Mouse (Mus musculus): ENCODE measurements around the gene 6430548M08Rik.

DNA sequence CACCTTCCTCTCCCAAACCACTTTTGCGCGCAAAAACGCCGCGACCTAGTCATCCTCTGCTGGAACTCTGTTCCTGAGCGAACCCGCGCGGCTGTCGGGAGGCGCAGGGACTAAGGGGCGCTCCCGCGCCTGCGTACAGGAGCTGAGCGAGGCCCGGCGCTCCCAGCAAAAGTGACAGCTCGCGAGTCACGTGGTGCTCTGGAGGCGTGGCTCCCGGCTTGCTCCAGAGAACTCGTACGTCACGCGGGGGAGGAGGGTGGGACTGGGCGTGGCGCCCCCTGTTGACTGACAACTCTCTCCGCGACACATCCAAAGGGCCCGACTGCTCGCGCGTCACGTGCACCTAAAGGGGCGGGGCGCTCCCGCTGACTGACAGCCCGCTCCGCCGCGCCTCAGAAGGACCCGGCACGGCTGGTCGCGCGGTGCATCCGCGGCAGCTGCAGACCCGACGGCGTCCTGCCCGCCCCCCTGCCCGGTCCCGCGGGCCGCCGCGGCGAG lies at the start of gene 6430548M08Rik:
- TF ChIP-seq CTCF (IDR thresholded peaks at IDR 0.05; ENCODE audit: borderline replicate concordance, control insufficient read depth, extremely low read depth, insufficient read depth, low read length, poor library complexity) (peak; percentile 49; the same call in 1 of the 2 replicates), POLR2A (IDR thresholded peaks at IDR 0.05; ENCODE audit: control insufficient read depth, extremely low read depth, insufficient read depth, low read length, poor library complexity) (peak; percentile 58)

Measured in thymus, adult 2 months (tissue).